Mouse (Mus musculus) midbrain, embryonic 16.5 days (tissue): ENCODE results near the gene Arhgap31. TPM values are rescaled to one million over a fixed set of nuclear protein-coding genes. Genes with fewer than 3 reads are reported as not detected.
A peak's percentile ranks its signal among the peaks of the same experiment; 100 is the strongest.

ENCODE experiments used
- ATAC-seq: fragments of 200-750 bp; cut with Nextera tagmentation; 2 replicates; pipeline ENCODE4 v1.8.0; 2017; ENCODE audit warnings: moderate TSS enrichment
- H3K27ac ChIP-seq: fragments of 300-500 bp; sonication (generic); 2 replicates; pipeline ENCODE4 v1.5.1; 2014; ENCODE audit warnings: mild to moderate bottlenecking, low read length, mixed read lengths
- H3K27me3 ChIP-seq: fragments of 300-500 bp; sonication (generic); 2 replicates; pipeline ENCODE4 v1.6.1; 2014; ENCODE audit warnings: low read depth, low read length, mixed read lengths; ENCODE audit not compliant: control insufficient read depth, insufficient read depth
- H3K36me3 ChIP-seq: fragments of 300-500 bp; sonication (generic); 2 replicates; pipeline ENCODE4 v1.6.1; 2014; ENCODE audit warnings: mild to moderate bottlenecking, low read length, moderate library complexity, mixed read lengths; ENCODE audit not compliant: control insufficient read depth, insufficient read depth
- H3K4me1 ChIP-seq: fragments of 300-500 bp; sonication (generic); 2 replicates; pipeline ENCODE4 v1.6.1; 2014; ENCODE audit warnings: mild to moderate bottlenecking, low read length, mixed read lengths; ENCODE audit not compliant: control insufficient read depth, insufficient read depth
- H3K4me2 ChIP-seq: fragments of 300-500 bp; sonication (generic); 2 replicates; pipeline ENCODE4 v1.6.1; 2014; ENCODE audit warnings: mild to moderate bottlenecking, low read length, mixed read lengths
- H3K4me3 ChIP-seq: fragments of 300-500 bp; sonication (generic); 2 replicates; pipeline ENCODE4 v1.5.1; 2014; ENCODE audit warnings: low read depth, mild to moderate bottlenecking, low read length, moderate library complexity, mixed read lengths
- H3K9ac ChIP-seq: fragments of 300-500 bp; sonication (generic); 2 replicates; pipeline ENCODE4 v1.6.1; 2014; ENCODE audit warnings: low read depth, low read length, mixed read lengths
- H3K9me3 ChIP-seq: fragments of 300-500 bp; sonication (generic); replicated peaks from 2 replicates; pipeline ENCODE4 v1.6.1; 2014; ENCODE audit warnings: mild to moderate bottlenecking, low read length, mixed read lengths; ENCODE audit not compliant: control insufficient read depth, poor library complexity, severe bottlenecking
- WGBS: fragments of 180-500 bp; shearing (Covaris S2); extraction: QIAGEN DNeasy Blood & Tissue Kit; methylation state at CpG from one replicate; pipeline ENCODE4 v1.1.7; 2014; 5-methylcytosine and 5-hydroxymethylcytosine counted together
- polyA plus RNA-seq: library from polyadenylated mRNA; unstranded; fragments of >200 nt; fragmentation: Nextera tagmentation; extraction: Ambion mirVana; gene quantifications from 2 replicates; pipeline ENCODE4 v1.2.1, GENCODE M21; 2015

The Arhgap31 gene
- polyA plus RNA-seq, 1 experiment from 2014 or later: 3.7 TPM

- Histone ChIP-seq H3K4me3 (no peak overlapping the region), H3K27me3 (no peaks in the 10 kb centered on the region), H3K27ac (no peak overlapping the region), H3K4me2 (peak overlapping the region; percentile 91), H3K9me3 (no peaks in the 10 kb centered on the region), H3K36me3 (no peaks in the 10 kb centered on the region), H3K4me1 (peaks cover 5% of the 10 kb centered on the region; the same call in 1 of the 2 replicates), H3K9ac (no peak overlapping the region)
- 74% methylated on average over 4 of the region's 4 CpGs for WGBS
- no peak for ATAC-seq
Measured at GRCm38 (mm10) chr16:38711245-38711644, 1.8 kb downstream of the Arhgap31 start.

DNA sequence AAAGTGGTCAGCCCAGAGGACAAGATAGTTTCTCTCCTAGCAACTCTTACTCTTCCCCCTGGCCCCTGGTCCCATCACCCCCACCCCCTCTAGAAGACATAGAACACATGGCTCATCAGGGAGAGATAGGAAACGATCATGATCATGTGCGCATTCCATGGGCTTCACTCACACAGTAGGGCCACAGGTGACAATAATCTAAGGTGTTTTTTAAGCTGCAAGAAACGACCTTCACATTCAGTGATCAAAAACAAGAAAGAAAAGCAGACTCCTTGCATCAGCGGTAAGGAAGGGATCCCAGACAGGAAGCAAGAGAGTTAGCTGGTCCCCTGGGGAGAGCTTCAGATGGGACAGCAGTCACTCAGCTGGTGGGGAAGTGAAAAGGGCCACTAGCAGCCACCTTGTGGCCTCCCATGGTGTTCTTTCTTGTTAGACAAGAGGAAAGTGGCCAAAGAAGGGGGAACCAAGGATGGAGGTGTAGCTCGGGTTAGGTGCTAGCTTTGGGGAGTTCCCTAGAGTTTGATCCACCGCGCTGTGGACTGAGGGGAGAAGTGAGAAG lies 4.0 kb downstream of the Arhgap31 start:
- Histone ChIP-seq H3K27me3 (no peaks in the 10 kb centered on the region), H3K9me3 (no peaks in the 10 kb centered on the region), H3K4me2 (no peak overlapping the region), H3K9ac (no peak overlapping the region), H3K27ac (no peak overlapping the region), H3K36me3 (no peaks in the 10 kb centered on the region), H3K4me1 (peaks cover 5% of the 10 kb centered on the region; the same call in 1 of the 2 replicates), H3K4me3 (no peak overlapping the region)
- no peak for ATAC-seq
- WGBS: 62% methylated on average over 7 of the region's 7 CpGs

DNA sequence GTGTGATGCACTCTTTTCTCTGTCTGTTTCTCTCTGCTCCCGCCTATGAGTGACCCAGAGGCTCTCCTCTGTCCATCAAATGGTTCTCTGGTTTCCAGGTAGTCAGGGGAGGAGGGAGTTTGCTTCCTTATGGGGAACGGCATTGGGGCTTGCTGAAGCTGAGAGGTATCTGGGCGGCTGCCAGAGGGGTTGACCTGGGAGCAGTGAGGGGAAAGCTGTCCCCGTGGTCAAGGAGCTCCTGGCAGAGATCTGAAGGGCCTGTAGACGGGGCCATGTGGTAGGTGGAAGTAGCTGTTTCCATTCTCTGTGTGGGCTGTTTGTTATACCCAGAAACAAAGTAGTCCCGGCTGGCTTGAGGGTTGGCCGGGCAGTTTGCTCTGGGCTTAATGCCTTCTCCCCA lies 6.3 kb downstream of the Arhgap31 start:
- Histone ChIP-seq H3K4me1 (peaks cover 1% of the 10 kb centered on the region), H3K27me3 (no peaks in the 10 kb centered on the region), H3K4me3 (no peak overlapping the region), H3K36me3 (no peaks in the 10 kb centered on the region), H3K9ac (no peak overlapping the region), H3K27ac (no peak overlapping the region), H3K4me2 (no peak overlapping the region), H3K9me3 (no peaks in the 10 kb centered on the region)
- WGBS: 75% methylated on average over 7 of the region's 7 CpGs
- no peak for ATAC-seq

DNA sequence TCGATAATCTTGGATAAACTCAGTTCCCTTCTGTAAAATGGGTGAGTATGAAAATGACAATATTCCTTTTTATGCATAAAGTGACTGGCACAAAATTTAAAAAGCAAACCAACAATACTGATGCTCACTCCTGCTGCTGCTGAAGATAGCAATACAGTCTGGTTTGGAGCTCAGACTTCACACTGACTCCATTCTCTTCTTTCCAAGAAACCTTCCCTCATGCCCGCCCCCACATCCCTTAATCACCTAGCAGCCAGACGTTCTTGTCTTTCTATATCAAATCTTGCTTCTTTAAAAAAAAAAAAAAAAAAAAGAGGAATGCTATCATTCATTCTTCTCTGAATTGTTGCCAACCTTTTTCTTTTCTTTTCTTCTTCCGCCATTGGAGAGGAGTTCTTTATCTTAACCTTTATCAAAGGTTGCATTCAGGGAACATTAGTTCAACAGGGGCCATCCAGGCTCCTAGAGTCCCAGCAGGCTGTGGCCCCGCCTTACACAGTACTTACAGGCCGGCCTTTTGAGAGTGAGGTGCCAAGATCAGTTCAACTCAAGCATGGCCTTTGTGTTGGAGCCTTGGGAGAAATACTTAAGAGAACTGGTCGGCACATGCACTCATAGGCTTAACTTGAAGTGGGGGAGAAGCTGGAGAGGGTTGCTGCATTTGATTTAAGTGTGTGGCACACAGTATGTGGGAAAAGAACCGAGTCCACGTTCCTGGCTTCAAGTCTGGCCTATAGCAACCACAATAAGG lies 7.4 kb downstream of the Arhgap31 start:
- H3K27me3 ChIP-seq: no peaks in the 10 kb centered on the region
- H3K27ac ChIP-seq: no peak overlapping the region
- no peak for ATAC-seq
- WGBS: 60% methylated on average over 9 of the region's 9 CpGs
- H3K9me3 ChIP-seq: no peaks in the 10 kb centered on the region
- no peaks in the 10 kb centered on the region for H3K36me3 ChIP-seq
- peaks cover 4% of the 10 kb centered on the region for H3K4me1 ChIP-seq
- no peak overlapping the region for H3K9ac ChIP-seq
- H3K4me3 ChIP-seq: no peak overlapping the region
- no peak overlapping the region for H3K4me2 ChIP-seq

GRCm38 (mm10) chr16:38703501-38703900 lies 9.6 kb downstream of the Arhgap31 start:
- H3K36me3 ChIP-seq: no peaks in the 10 kb centered on the region
- peaks cover 4% of the 10 kb centered on the region for H3K4me1 ChIP-seq
- no peak overlapping the region for H3K9ac ChIP-seq
- H3K27me3 ChIP-seq: no peaks in the 10 kb centered on the region
- no peak for ATAC-seq
- no peak overlapping the region for H3K4me2 ChIP-seq
- no peaks in the 10 kb centered on the region for H3K9me3 ChIP-seq
- H3K4me3 ChIP-seq: no peak overlapping the region
- H3K27ac ChIP-seq: no peak overlapping the region
- 50% methylated on average over 6 of the region's 6 CpGs for WGBS

- H3K4me3 ChIP-seq: no peak overlapping the region
- peaks cover 4% of the 10 kb centered on the region for H3K4me1 ChIP-seq
- no peak overlapping the region for H3K9ac ChIP-seq
- no peak overlapping the region for H3K4me2 ChIP-seq
- H3K27me3 ChIP-seq: no peaks in the 10 kb centered on the region
- no peaks in the 10 kb centered on the region for H3K9me3 ChIP-seq
- H3K36me3 ChIP-seq: no peaks in the 10 kb centered on the region
- ATAC-seq: no peak
- H3K27ac ChIP-seq: no peak overlapping the region
- 80% methylated on average over 3 of the region's 3 CpGs for WGBS
Measured at GRCm38 (mm10) chr16:38702316-38702715, 10.8 kb downstream of the Arhgap31 start.

GRCm38 (mm10) chr16:38701492-38702185 lies 11.4 kb downstream of the Arhgap31 start:
- Histone ChIP-seq H3K4me3 (no peak overlapping the region), H3K27me3 (no peaks in the 10 kb centered on the region), H3K27ac (no peak overlapping the region), H3K9me3 (no peaks in the 10 kb centered on the region), H3K36me3 (no peaks in the 10 kb centered on the region), H3K4me2 (peak overlapping the region; percentile 1; the same call in 1 of the 2 replicates), H3K9ac (no peak overlapping the region), H3K4me1 (peaks cover 4% of the 10 kb centered on the region)
- 14% methylated on average over 9 of the region's 9 CpGs for WGBS
- no peak for ATAC-seq

- Histone ChIP-seq H3K9me3 (no peaks in the 10 kb centered on the region), H3K4me1 (peaks cover 4% of the 10 kb centered on the region), H3K9ac (no peak overlapping the region), H3K36me3 (no peaks in the 10 kb centered on the region), H3K27ac (no peak overlapping the region), H3K27me3 (no peaks in the 10 kb centered on the region), H3K4me3 (no peak overlapping the region), H3K4me2 (no peak overlapping the region)
- ATAC-seq: no peak
- WGBS: 80% methylated on average over 16 of the region's 16 CpGs
Measured at GRCm38 (mm10) chr16:38700392-38701162, 12.5 kb downstream of the Arhgap31 start.
